In genomic region chr1:182018397-182019265, GRCm38 (mm10) we compare ENCODE assay signal across 7 mouse cellular contexts. TPM values are rescaled to one million over a fixed set of nuclear protein-coding genes. Genes with fewer than 3 reads are reported as not detected.
A peak's percentile ranks its signal among the peaks of the same experiment; 100 is the strongest.
DNase-seq lines count a peak whose midpoint lies in the region; ATAC-seq and TF ChIP-seq lines count a peak whose summit lies in the region.

No protein-coding gene starts in this region.

- H3K4me3 ChIP-seq in ES-E14 (ENCODE audit: insufficient read depth in 1 of 2, low read depth in 1 of 2, low read length in 2 of 2, poor library complexity in 1 of 2, severe bottlenecking in 1 of 2), result peak overlapping the region; percentile 83 to 97
- peak overlapping the region; percentile 93 for H3K4me3 ChIP-seq in embryonic facial prominence, embryonic 14.5 days (ENCODE audit: low read depth, low read length)
- peak overlapping the region; percentile 60 for H3K4me3 ChIP-seq in hindbrain, embryonic 11.5 days (ENCODE audit: low read depth, low read length)
- peak overlapping the region; percentile 71 for H3K4me3 ChIP-seq in stomach, embryonic 14.5 days (ENCODE audit: low read depth, low read length)

- under 1% methylated on average over 29 of the region's 29 CpGs for WGBS in embryonic facial prominence, embryonic 14.5 days
- WGBS in hindbrain, embryonic 11.5 days, result under 1% methylated on average over 29 of the region's 29 CpGs
- under 1% methylated on average over 29 of the region's 29 CpGs for WGBS in stomach, embryonic 14.5 days

- peaks cover 6% of the 10 kb centered on the region for H3K36me3 ChIP-seq in ES-E14 (ENCODE audit: control insufficient read depth, insufficient read depth, low read length, poor library complexity, severe bottlenecking)
- 0 out of 2 replicates have a peak, but pooled peaks cover 7% of the 10 kb centered on the region for H3K36me3 ChIP-seq in embryonic facial prominence, embryonic 14.5 days (ENCODE audit: control insufficient read depth, insufficient read depth, low read length)
- no peaks in the 10 kb centered on the region for H3K36me3 ChIP-seq in hindbrain, embryonic 11.5 days (ENCODE audit: control insufficient read depth, insufficient read depth, low read length)
- H3K36me3 ChIP-seq in stomach, embryonic 14.5 days (ENCODE audit: control insufficient read depth, insufficient read depth, low read length), result no peaks in the 10 kb centered on the region

- peaks cover 7 to 11% of the 10 kb centered on the region in 2 experiments; a peak in 3 of 4 replicates for H3K4me1 ChIP-seq in ES-E14 (ENCODE audit: control insufficient read depth in 2 of 2, insufficient read depth in 2 of 2, low read length in 2 of 2, poor library complexity in 1 of 2)
- peaks cover 14% of the 10 kb centered on the region for H3K4me1 ChIP-seq in embryonic facial prominence, embryonic 14.5 days (ENCODE audit: control insufficient read depth, insufficient read depth, low read length)
- H3K4me1 ChIP-seq in hindbrain, embryonic 11.5 days (replicated peaks; ENCODE audit: control insufficient read depth, insufficient read depth, low read length), result no peaks in the 10 kb centered on the region; the same call in 1 of the 2 replicates
- no peaks in the 10 kb centered on the region; the same call in 1 of the 2 replicates for H3K4me1 ChIP-seq in stomach, embryonic 14.5 days (ENCODE audit: control insufficient read depth, insufficient read depth, low read length)

- DNase-seq in ES-E14 (ENCODE audit: low read depth, low spot score), result no peak
- DNase-seq in adrenal gland, postnatal 10 days, result peak; percentile 48
- peak; percentile 82 for DNase-seq in embryonic facial prominence, embryonic 14.5 days (ENCODE audit: low spot score)
- peak; percentile 78 for DNase-seq in hindbrain, embryonic 11.5 days (ENCODE audit: low spot score)
- DNase-seq in layer of hippocampus, postnatal 25 days (ENCODE audit: extremely low spot score in 1 of 2, low spot score in 1 of 2), result peak; percentile 29 to 37

- in situ Hi-C loops in ES-E14 (cut with MboI; ENCODE audit: low sequenced_read_pairs in 2 of 2, unreplicated experiment in 2 of 2), result no loop called here

- no peaks in the 10 kb centered on the region for H3K27me3 ChIP-seq in embryonic facial prominence, embryonic 14.5 days (replicated peaks; ENCODE audit: control insufficient read depth, insufficient read depth, low read length)
- H3K27me3 ChIP-seq in hindbrain, embryonic 11.5 days (ENCODE audit: control insufficient read depth, insufficient read depth, low read length), result no peaks in the 10 kb centered on the region
- H3K27me3 ChIP-seq in stomach, embryonic 14.5 days (ENCODE audit: control insufficient read depth, insufficient read depth, low read length), result no peaks in the 10 kb centered on the region

- peak overlapping the region; percentile 97 for H3K27ac ChIP-seq in ES-E14 (ENCODE audit: insufficient read depth, low read depth, low read length, poor library complexity, severe bottlenecking)
- peak overlapping the region; percentile 94 for H3K27ac ChIP-seq in embryonic facial prominence, embryonic 14.5 days (replicated peaks; ENCODE audit: low read depth, low read length)
- peak overlapping the region; percentile 99 for H3K27ac ChIP-seq in hindbrain, embryonic 11.5 days (ENCODE audit: low read depth, low read length)
- H3K27ac ChIP-seq in stomach, embryonic 14.5 days (ENCODE audit: low read length), result peak overlapping the region; percentile 92

- no peaks in the 10 kb centered on the region for H3K9me3 ChIP-seq in ES-E14 (ENCODE audit: control insufficient read depth, insufficient read depth, low read depth, low read length)
- no peaks in the 10 kb centered on the region for H3K9me3 ChIP-seq in embryonic facial prominence, embryonic 14.5 days (ENCODE audit: control insufficient read depth, low read length)
- no peaks in the 10 kb centered on the region for H3K9me3 ChIP-seq in hindbrain, embryonic 11.5 days (ENCODE audit: control insufficient read depth, low read length)
- no peaks in the 10 kb centered on the region for H3K9me3 ChIP-seq in stomach, embryonic 14.5 days (ENCODE audit: control insufficient read depth, low read depth, low read length)

- H3K4me2 ChIP-seq in embryonic facial prominence, embryonic 14.5 days (ENCODE audit: low read depth, low read length), result peak overlapping the region; percentile 84
- H3K4me2 ChIP-seq in hindbrain, embryonic 11.5 days (replicated peaks; ENCODE audit: low read depth, low read length), result peak overlapping the region; percentile 78
- H3K4me2 ChIP-seq in stomach, embryonic 14.5 days (replicated peaks; ENCODE audit: low read depth, low read length), result peak overlapping the region; percentile 62

- peak; percentile 35 for ATAC-seq in embryonic facial prominence, embryonic 14.5 days (ENCODE audit: low read depth)
- peak; percentile 15 for ATAC-seq in hindbrain, embryonic 11.5 days (ENCODE audit: low FRiP score)
- 0 out of 2 replicates have a peak, but pooled peaks have one; percentile 14 for ATAC-seq in megakaryocyte progenitor cell, adult 5-6 weeks (replicated peaks; ENCODE audit: poor library complexity)
- ATAC-seq in stomach, embryonic 14.5 days (ENCODE audit: insufficient number of reproducible peaks, insufficient read depth, low FRiP score, low read depth), result no peak

- H3K9ac ChIP-seq in ES-E14 (ENCODE audit: insufficient read depth, low read depth, low read length, poor library complexity, severe bottlenecking), result peak overlapping the region; percentile 96
- peak overlapping the region; percentile 97 for H3K9ac ChIP-seq in embryonic facial prominence, embryonic 14.5 days (ENCODE audit: low read depth, low read length)
- H3K9ac ChIP-seq in hindbrain, embryonic 11.5 days (ENCODE audit: low read depth, low read length), result peak overlapping the region; percentile 83
- H3K9ac ChIP-seq in stomach, embryonic 14.5 days (replicated peaks; ENCODE audit: low read depth, low read length), result peak overlapping the region; percentile 95

TF ChIP-seq in ES-E14, 5 proteins besides CTCF, POLR2A, EP300 and RAD21:
- TF ChIP-seq ZNF384 (IDR thresholded peaks at IDR 0.05; ENCODE audit: low read depth, low read length) (no peak), ZC3H11A (IDR thresholded peaks at IDR 0.05; ENCODE audit: borderline replicate concordance, low read depth, low read length) (no peak), HCFC1 (IDR thresholded peaks at IDR 0.05; ENCODE audit: borderline replicate concordance, insufficient read depth, low read length) (no peak), MAFK (IDR thresholded peaks at IDR 0.05; ENCODE audit: insufficient read depth, low read depth, low read length) (no peak), CHD2 (IDR thresholded peaks at IDR 0.05; ENCODE audit: low read depth, low read length) (no peak)

RNA-seq across cellular contexts. Expression of gene Enah, which starts 1.2 kb away (rescaled TPM):
- total RNA-seq in ES-E14 (2012; rRNA removed), result 331 and 469 TPM in 2 replicates
- total RNA-seq in adrenal gland, postnatal 10 days (2021), result 10 to 100 TPM; 58.9 to 72.2 TPM
- 23.7 and 27.6 TPM in 2 replicates for polyA plus RNA-seq in embryonic facial prominence, embryonic 14.5 days (2014; fragmentation: Nextera tagmentation; extraction: Ambion mirVana)
- polyA plus RNA-seq in hindbrain, embryonic 11.5 days (2014; fragmentation: Nextera tagmentation; extraction: Ambion mirVana), result 31.9 and 49.2 TPM in 2 replicates
- total RNA-seq in layer of hippocampus, postnatal 25 days (2021), result 100 to 1,000 TPM; 158 to 182 TPM
- 2.5 and 3.3 TPM in 2 replicates for total RNA-seq in megakaryocyte progenitor cell, adult 5-6 weeks (2015)
- 4.1 and 6.1 TPM in 2 replicates for total RNA-seq in megakaryocyte progenitor cell, adult 5-6 weeks (2017)
- polyA plus RNA-seq in stomach, embryonic 14.5 days (2014; fragmentation: Nextera tagmentation; extraction: Ambion mirVana), result 34.6 and 39.2 TPM in 2 replicates

Comparison
In these comparisons a context has a peak if more than half of its experiments do, and no peak if none do; other contexts are left out.
1. RNA of gene Enah, which starts 1.2 kb away (total RNA-seq): 331 to 469 TPM in ES-E14, 158 to 182 TPM in layer of hippocampus, postnatal 25 days and 58.9 to 72.2 TPM in adrenal gland, postnatal 10 days; 2.5 to 6.1 TPM in megakaryocyte progenitor cell, adult 5-6 weeks; every median in the first group is over 4 times any median in the second.
2. Peak in every context shown above with its lines, with median percentiles within 50 percentile points of each other: H3K27ac ChIP-seq, H3K4me3 ChIP-seq, H3K9ac ChIP-seq and H3K4me2 ChIP-seq.